Mouse (Mus musculus) urinary bladder, postnatal 25 days (tissue): ENCODE measurements around the gene Rpl31.

Experiments used
- DNase-seq: peaks from one replicate; pipeline ENCODE4 v3.0.0; 2022; ENCODE audit warnings: low spot score

The Rpl31 gene

GRCm38 (mm10) chr1:39399228-39399627, 31.6 kb downstream of the Rpl31 start:
- DNase-seq, result peak; percentile 42

- DNase-seq, result no peak
Observed at GRCm38 (mm10) chr1:39400173-39400572, 32.5 kb downstream of the Rpl31 start.

DNA sequence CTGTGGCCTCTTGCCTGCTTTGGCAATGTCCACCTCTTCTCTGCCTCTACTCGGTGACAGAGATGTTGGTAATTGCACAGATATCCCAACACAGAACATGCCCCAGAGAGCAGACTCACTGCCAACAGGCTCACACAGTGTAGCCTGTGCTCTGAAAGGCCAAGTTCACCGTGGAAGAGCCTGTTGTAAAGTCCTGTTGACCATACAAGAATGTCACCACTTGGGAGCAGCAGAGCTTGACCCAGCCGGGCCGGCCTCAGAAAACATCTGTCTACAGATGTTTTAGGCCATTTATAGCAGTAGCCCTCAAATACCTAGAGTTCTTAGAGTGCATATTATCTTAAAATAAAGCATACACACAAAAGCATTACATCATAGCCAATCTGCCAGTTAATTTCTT, 39.5 kb downstream of the Rpl31 start:
- no peak for DNase-seq

DNA sequence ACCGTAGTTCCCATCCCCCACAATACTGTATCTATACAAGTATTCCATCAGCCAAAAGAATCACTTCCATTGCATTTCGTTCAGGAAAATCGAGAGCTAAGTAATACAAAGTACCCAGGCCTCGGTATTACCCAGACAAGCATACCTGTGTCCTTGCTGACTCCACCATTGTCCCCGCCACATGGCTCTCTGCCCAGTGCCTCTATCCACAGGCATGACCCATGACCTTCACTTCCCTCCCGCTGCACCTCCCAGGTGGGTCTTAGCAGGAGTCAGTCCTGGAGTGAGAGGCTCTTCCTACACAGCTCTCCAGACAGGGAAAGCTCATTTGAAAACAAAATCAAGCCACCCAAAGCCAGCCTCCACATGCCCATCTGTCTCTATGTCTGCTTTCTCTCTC, 40.5 kb downstream of the Rpl31 start:
- no peak for DNase-seq

GRCm38 (mm10) chr1:39408668-39409067, 41.0 kb downstream of the Rpl31 start:
- DNase-seq, result no peak

- DNase-seq, result no peak
Observed at GRCm38 (mm10) chr1:39410085-39410821, 42.6 kb downstream of the Rpl31 start.

DNA sequence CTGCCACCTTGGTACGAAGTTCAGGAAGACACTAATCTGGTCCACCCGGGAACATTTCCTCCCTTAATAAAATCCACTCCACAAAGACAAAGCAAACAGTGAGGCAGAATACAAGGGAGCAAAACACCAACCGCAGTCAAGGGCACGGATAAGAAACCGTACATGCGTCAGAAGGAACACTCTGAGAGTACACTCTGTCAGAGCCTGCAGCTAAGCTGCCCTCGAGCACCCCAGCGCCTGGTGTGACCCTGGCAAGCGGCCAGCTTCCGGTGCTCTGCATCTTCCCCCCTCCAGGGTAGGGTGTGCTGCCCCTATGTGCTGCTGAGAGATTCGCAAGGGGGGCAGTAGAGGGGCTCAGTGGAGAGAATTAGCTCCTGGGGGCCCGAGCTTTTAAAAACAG, 50.2 kb downstream of the Rpl31 start:
- peak; percentile 27 for DNase-seq

DNA sequence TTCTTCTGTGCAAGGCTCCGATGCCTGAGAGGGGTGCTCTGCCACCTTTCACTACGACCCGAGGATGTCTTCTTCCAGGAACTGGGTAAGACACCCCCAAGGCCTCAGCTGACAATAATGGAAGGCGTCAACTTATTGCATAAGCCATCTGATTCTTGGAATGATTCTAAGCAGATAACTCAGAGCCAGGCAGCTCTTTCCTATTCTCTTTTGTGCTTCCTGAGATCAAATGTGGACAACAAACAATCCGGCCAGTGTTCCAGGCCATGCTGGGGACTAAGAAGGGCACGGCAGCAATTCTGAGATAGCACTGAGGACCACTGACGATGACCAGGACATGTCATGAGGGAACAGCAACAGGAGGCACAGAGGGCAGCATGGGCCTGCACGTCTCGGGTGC, 51.2 kb downstream of the Rpl31 start:
- DNase-seq, result no peak

DNA sequence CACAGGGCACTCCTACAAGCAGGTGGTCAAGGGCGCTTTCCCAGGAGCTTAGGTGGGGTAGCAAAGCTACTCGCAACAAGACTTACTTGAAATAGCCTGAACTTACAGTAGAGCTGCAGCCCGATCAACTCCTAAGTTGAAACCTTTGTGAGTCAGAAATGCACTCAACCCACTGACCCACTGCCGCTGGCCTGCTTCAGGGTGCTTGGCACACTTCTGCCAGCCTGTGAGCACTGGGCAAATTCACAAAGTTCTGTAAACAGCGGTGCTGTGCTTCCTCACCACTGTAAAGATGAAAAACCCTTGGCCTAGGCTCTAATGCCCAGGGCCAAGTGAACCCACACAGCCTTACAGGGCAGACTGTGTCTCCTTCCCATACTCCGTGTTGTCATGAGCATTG, 53.3 kb downstream of the Rpl31 start:
- DNase-seq, result no peak
